Mouse (Mus musculus): Measurements from ENCODE around the gene Jag2. TPM values are rescaled to one million over a fixed set of nuclear protein-coding genes. Genes with fewer than 3 reads are reported as not detected.

Gene Jag2
- total and polyA plus RNA-seq, 2 experiments from 2014 or later: 3.3 to 58.5 TPM

DNA sequence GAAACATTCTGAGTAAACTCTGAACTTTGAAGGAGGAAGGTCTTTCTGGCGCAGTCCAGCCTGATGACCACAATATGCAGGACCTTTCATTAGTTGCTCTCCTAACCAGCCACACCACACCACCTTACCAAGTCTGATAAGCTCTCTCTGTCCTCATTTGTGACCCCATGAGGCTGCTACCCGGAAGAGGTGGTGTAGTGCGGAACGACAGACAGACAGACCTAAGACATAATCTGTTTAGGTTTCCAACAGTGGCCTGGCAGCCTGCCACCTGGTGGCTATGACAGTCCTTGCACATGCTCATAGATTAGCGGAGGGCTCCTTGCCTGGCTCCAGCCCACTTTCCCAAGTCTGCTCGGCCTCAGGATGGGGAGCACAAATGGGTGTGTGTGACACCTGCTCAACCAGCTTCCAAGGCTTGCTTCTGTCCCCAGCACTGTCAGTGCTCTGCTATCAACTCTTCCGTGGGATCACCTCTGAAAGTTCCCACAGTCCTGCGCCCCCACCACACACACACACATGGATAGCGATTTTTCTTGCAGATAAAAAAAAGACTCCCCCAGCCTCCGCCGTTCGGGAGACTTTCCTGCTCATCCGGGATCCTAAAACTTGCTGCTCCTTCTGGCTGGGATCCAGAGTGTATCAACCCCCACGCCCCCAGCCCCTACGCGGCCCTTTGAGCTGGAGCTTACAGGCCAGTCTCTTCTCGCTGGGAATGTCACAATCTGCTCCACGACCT is 56.0 kb downstream of the Jag2 start:
- peaks cover 9% of the 10 kb centered on the region; the same call in 1 of the 2 replicates for H3K4me1 ChIP-seq (ENCODE audit: control insufficient read depth, insufficient read depth)
- WGBS: 17% methylated on average over 18 of the region's 18 CpGs
- TF ChIP-seq EP300 (IDR thresholded peaks at IDR 0.05; ENCODE audit: low read depth): no peak
- TF ChIP-seq CTCF (IDR thresholded peaks at IDR 0.05; ENCODE audit: low read depth): peak; percentile 73
- ATAC-seq (ENCODE audit: insufficient read depth, low read depth) (peak; percentile 34; the same call in 1 of the 2 replicates), DNase-seq (ENCODE audit: low spot score) (no peak)
- peaks cover 74% of the 10 kb centered on the region for H3K27me3 ChIP-seq (ENCODE audit: control insufficient read depth, insufficient read depth, low read length)
- H3K4me2 ChIP-seq (ENCODE audit: low read depth, low read length): peak overlapping the region; percentile 44
- H3K9ac ChIP-seq (replicated peaks; ENCODE audit: low read depth, low read length): no peak overlapping the region
- no peaks in the 10 kb centered on the region for H3K36me3 ChIP-seq (replicated peaks; ENCODE audit: control insufficient read depth, insufficient read depth, low read length)
- H3K9me3 ChIP-seq (replicated peaks; ENCODE audit: control insufficient read depth, low read length): no peaks in the 10 kb centered on the region
- H3K4me3 ChIP-seq (ENCODE audit: low read depth, low read length): peak overlapping the region; percentile 1; the same call in 1 of the 2 replicates
- H3K27ac ChIP-seq (ENCODE audit: low read depth): no peak overlapping the region

DNA sequence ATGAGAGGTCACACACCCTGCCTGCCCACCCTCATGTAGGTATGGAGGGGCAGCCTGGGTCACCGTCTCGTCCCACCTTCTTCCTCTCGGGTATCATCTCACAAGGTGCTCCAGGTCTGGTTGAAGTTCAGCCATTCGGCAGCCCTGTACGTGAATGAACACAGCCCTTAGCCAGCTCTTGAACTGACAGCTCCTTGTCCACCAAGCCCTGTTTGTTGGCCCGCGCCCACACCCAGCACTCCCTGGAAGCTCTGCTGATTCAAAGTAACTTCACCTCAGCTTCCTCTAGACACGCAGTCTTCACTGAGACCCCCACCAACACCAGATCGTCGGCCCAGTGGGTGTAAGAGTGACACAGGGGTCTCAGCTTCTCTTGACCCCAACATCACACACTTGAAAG is 56.6 kb downstream of the Jag2 start:
- WGBS: 75% methylated on average over 10 of the region's 10 CpGs
- Histone ChIP-seq H3K9me3 (replicated peaks; ENCODE audit: control insufficient read depth, low read length) (no peaks in the 10 kb centered on the region), H3K36me3 (replicated peaks; ENCODE audit: control insufficient read depth, insufficient read depth, low read length) (no peaks in the 10 kb centered on the region), H3K4me2 (ENCODE audit: low read depth, low read length) (no peak overlapping the region), H3K4me1 (ENCODE audit: control insufficient read depth, insufficient read depth) (peaks cover 9% of the 10 kb centered on the region; the same call in 1 of the 2 replicates), H3K27ac (ENCODE audit: low read depth) (no peak overlapping the region), H3K27me3 (ENCODE audit: control insufficient read depth, insufficient read depth, low read length) (peaks cover 68% of the 10 kb centered on the region), H3K9ac (replicated peaks; ENCODE audit: low read depth, low read length) (no peak overlapping the region), H3K4me3 (ENCODE audit: low read depth, low read length) (no peak overlapping the region)
- DNase-seq (ENCODE audit: low spot score) (no peak), ATAC-seq (ENCODE audit: insufficient read depth, low read depth) (no peak)
- TF ChIP-seq CTCF (IDR thresholded peaks at IDR 0.05; ENCODE audit: low read depth) (no peak), EP300 (IDR thresholded peaks at IDR 0.05; ENCODE audit: low read depth) (no peak)

DNA sequence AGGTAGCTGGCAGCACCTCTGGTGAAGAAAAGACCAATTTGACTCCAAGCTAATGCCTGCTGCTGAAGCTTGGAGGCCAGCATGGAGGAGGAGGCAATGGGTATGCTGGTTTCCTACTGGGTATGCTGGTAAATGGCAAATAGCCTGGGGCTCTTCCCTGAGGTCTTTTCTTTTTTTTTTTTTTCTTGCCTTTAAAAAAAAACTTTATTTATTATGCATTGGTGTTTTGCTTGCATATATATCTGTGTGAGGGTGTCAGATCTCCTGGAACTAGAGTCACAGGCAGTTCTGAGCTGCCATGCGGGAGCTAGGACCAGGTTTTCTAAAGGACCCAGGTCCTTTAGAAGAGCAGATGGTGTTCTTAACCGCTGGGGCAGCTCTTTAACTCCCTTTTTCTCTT is 58.3 kb downstream of the Jag2 start:
- ATAC-seq (ENCODE audit: insufficient read depth, low read depth) (no peak), DNase-seq (ENCODE audit: low spot score) (no peak)
- Histone ChIP-seq H3K36me3 (replicated peaks; ENCODE audit: control insufficient read depth, insufficient read depth, low read length) (no peaks in the 10 kb centered on the region), H3K27me3 (ENCODE audit: control insufficient read depth, insufficient read depth, low read length) (peaks cover 51% of the 10 kb centered on the region), H3K9ac (replicated peaks; ENCODE audit: low read depth, low read length) (no peak overlapping the region), H3K27ac (ENCODE audit: low read depth) (no peak overlapping the region), H3K9me3 (replicated peaks; ENCODE audit: control insufficient read depth, low read length) (no peaks in the 10 kb centered on the region), H3K4me2 (ENCODE audit: low read depth, low read length) (no peak overlapping the region), H3K4me1 (ENCODE audit: control insufficient read depth, insufficient read depth) (peaks cover 5% of the 10 kb centered on the region; the same call in 1 of the 2 replicates), H3K4me3 (ENCODE audit: low read depth, low read length) (no peak overlapping the region)
- TF ChIP-seq EP300 (IDR thresholded peaks at IDR 0.05; ENCODE audit: low read depth) (no peak), CTCF (IDR thresholded peaks at IDR 0.05; ENCODE audit: low read depth) (no peak)
- 88% methylated on average over 2 of the region's 2 CpGs for WGBS

DNA sequence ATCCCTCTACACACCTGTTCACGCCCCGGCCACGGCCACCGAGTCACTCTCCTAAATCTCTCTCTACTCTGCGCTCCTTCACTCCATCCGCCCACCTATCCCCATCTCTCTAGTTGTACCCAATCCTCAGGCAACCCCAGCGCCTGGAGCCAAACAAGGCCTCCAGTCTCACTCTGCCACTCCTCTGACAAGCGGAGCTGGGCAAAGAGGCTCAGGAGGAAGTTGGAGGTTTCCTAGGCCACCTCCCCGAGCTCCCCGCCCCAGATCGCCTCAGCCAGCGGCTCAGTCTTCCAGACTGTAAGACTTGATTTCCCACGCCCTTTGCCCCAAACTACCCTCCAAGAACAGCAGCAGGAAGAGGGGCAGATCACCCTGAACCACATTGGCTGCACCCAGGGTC is 58.8 kb downstream of the Jag2 start:
- H3K9ac ChIP-seq (replicated peaks; ENCODE audit: low read depth, low read length): no peak overlapping the region
- H3K4me3 ChIP-seq (ENCODE audit: low read depth, low read length): no peak overlapping the region
- no peaks in the 10 kb centered on the region for H3K9me3 ChIP-seq (replicated peaks; ENCODE audit: control insufficient read depth, low read length)
- H3K4me2 ChIP-seq (ENCODE audit: low read depth, low read length): no peak overlapping the region
- WGBS: 57% methylated on average over 13 of the region's 13 CpGs
- ATAC-seq (ENCODE audit: insufficient read depth, low read depth) (no peak), DNase-seq (ENCODE audit: low spot score) (no peak)
- no peaks in the 10 kb centered on the region for H3K36me3 ChIP-seq (replicated peaks; ENCODE audit: control insufficient read depth, insufficient read depth, low read length)
- peaks cover 46% of the 10 kb centered on the region for H3K27me3 ChIP-seq (ENCODE audit: control insufficient read depth, insufficient read depth, low read length)
- peaks cover 5% of the 10 kb centered on the region; the same call in 1 of the 2 replicates for H3K4me1 ChIP-seq (ENCODE audit: control insufficient read depth, insufficient read depth)
- H3K27ac ChIP-seq (ENCODE audit: low read depth): no peak overlapping the region
- TF ChIP-seq CTCF (IDR thresholded peaks at IDR 0.05; ENCODE audit: low read depth) (no peak), EP300 (IDR thresholded peaks at IDR 0.05; ENCODE audit: low read depth) (no peak)

DNA sequence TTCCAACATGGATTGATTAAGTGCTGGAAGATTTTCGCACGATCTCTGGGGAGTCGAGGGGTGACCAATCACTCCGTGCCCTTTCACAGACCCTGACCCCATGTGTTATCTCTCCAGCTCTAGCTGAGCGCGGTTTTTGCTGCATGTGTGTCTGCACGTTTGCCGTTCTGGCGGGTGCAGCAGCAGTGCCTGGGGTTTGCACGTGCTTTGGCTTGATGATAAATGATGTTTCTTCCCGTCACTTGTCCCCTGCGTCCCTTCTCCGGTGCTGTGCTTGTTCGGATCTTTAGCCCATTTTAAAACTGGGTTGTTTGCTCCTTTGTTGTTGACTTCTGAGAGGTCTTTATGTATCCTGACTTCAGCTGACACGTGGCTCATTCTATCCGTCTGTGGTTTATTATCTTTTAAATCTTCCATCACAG is 59.8 kb downstream of the Jag2 start:
- no peak overlapping the region for H3K27ac ChIP-seq (ENCODE audit: low read depth)

More for the DNA sequence above, 59.8 kb downstream of the Jag2 start:
- Histone ChIP-seq H3K27me3 (ENCODE audit: control insufficient read depth, insufficient read depth, low read length) (peaks cover 38% of the 10 kb centered on the region), H3K9me3 (replicated peaks; ENCODE audit: control insufficient read depth, low read length) (no peaks in the 10 kb centered on the region), H3K4me3 (ENCODE audit: low read depth, low read length) (no peak overlapping the region), H3K9ac (replicated peaks; ENCODE audit: low read depth, low read length) (no peak overlapping the region; the same call in 1 of the 2 replicates), H3K36me3 (replicated peaks; ENCODE audit: control insufficient read depth, insufficient read depth, low read length) (no peaks in the 10 kb centered on the region), H3K4me2 (ENCODE audit: low read depth, low read length) (no peak overlapping the region; the same call in 1 of the 2 replicates), H3K4me1 (ENCODE audit: control insufficient read depth, insufficient read depth) (peaks cover 5% of the 10 kb centered on the region; the same call in 1 of the 2 replicates)
- WGBS: 4% methylated on average over 16 of the region's 16 CpGs
- TF ChIP-seq EP300 (IDR thresholded peaks at IDR 0.05; ENCODE audit: low read depth) (no peak), CTCF (IDR thresholded peaks at IDR 0.05; ENCODE audit: low read depth) (no peak)
- no peak for DNase-seq (ENCODE audit: low spot score)
- ATAC-seq (ENCODE audit: insufficient read depth, low read depth): no peak
